Mouse (Mus musculus): ENCODE measurements around the gene Clybl.

GRCm38 (mm10) chr14:122181078-122181814 lies at the start of gene Clybl:
- no peak; the same call in none of the 2 replicates for TF ChIP-seq CTCF (IDR thresholded peaks at IDR 0.05; ENCODE audit: low read depth)
- no peak for TF ChIP-seq EP300 (optimal IDR thresholded peaks at IDR 0.05)

All from stomach, postnatal 0 days (tissue).